Mouse (Mus musculus): ENCODE measurements at regions not wholly inside any gene's neighbourhood (a gene's known extent, or its start where the extent isn't known, plus 50 kb on each side); places are given as distances from the start of the nearest gene placed in this dataset.
A peak's percentile ranks its signal among the peaks of the same experiment; 100 is the strongest.

DNA sequence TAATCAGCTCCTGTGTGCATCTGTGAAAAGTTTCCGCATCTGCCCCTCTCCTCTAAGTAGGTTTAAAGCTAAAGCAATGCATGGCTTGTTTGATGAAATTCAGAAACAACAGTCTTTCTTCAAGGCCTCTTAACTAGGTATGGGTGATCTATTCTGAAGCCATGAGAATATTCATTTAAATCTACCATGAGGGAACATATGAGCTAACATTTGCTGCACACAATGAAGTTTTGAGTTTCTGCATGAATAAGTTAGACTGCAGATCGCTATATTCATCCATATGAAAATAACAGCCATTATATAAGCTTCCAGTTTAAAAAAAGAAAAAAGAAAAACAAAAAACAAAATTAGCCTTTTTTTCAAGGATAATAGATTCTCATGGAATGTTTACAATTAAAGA is 245.9 kb downstream of the Samd5 start:
- H3K4me3 ChIP-seq (ENCODE audit: low read depth, low read length): no peak overlapping the region
- no peaks in the 10 kb centered on the region for H3K4me1 ChIP-seq (ENCODE audit: control insufficient read depth, insufficient read depth, low read length)
- no peaks in the 10 kb centered on the region for H3K36me3 ChIP-seq (ENCODE audit: control insufficient read depth, insufficient read depth, low read length)
- ATAC-seq (ENCODE audit: low read depth): no peak
- H3K9me3 ChIP-seq (ENCODE audit: control insufficient read depth, low read length): no peaks in the 10 kb centered on the region
- H3K27ac ChIP-seq (ENCODE audit: low read depth, low read length): no peak overlapping the region
- 85% methylated on average over 2 of the region's 2 CpGs for WGBS
- no peaks in the 10 kb centered on the region for H3K27me3 ChIP-seq (ENCODE audit: control insufficient read depth, insufficient read depth, low read length)
- H3K9ac ChIP-seq (replicated peaks; ENCODE audit: low read depth, low read length): no peak overlapping the region
- no peak overlapping the region for H3K4me2 ChIP-seq (ENCODE audit: low read depth, low read length)

DNA sequence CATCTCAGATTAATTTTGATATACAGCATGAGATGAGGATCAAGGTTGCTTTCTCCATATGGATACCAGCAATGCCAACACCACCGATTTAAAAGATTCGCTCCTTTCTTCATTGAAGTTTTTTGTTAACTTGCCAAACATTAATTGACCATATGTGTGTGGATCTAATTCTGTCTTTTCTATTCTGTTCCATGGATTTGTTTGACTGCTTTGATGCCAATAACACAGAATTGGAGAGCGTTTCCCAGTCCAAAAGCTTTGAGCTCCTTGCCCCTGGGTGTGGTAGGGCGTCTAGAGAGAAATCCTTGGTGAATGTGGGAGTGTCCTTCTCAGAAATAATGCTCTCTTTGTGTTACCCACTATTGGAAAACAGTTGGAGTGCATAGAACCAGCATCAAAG is 254.3 kb downstream of the Samd5 start:
- no peaks in the 10 kb centered on the region for H3K36me3 ChIP-seq (ENCODE audit: control insufficient read depth, insufficient read depth, low read length)
- H3K27me3 ChIP-seq (ENCODE audit: control insufficient read depth, insufficient read depth, low read length): no peaks in the 10 kb centered on the region
- no peak overlapping the region for H3K27ac ChIP-seq (ENCODE audit: low read depth, low read length)
- H3K4me2 ChIP-seq (ENCODE audit: low read depth, low read length): no peak overlapping the region
- WGBS: 73% methylated on average over 4 of the region's 4 CpGs
- no peak overlapping the region for H3K4me3 ChIP-seq (ENCODE audit: low read depth, low read length)
- H3K4me1 ChIP-seq (ENCODE audit: control insufficient read depth, insufficient read depth, low read length): no peaks in the 10 kb centered on the region
- no peak overlapping the region for H3K9ac ChIP-seq (replicated peaks; ENCODE audit: low read depth, low read length)
- no peak for ATAC-seq (ENCODE audit: low read depth)
- H3K9me3 ChIP-seq (ENCODE audit: control insufficient read depth, low read length): no peaks in the 10 kb centered on the region

DNA sequence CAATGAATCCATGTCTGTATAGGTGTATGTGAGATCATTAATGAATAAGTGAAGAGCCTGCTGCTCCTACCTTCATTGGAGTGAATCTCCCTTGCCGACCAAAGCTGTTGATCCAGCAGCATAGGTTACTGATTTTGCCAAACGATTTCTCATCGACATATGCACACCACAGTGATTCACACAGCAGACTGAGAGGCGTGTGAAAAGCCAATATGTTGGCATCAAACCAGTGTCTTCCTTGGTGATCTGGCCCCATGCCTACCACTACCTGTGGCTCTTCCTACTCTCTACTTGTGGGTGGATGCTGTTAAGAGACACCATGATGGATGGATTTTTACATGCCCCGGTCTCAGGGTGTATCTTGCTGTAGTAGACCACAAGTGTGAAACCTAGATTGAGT is 258.3 kb downstream of the Samd5 start:
- Histone ChIP-seq H3K36me3 (ENCODE audit: control insufficient read depth, insufficient read depth, low read length) (no peaks in the 10 kb centered on the region), H3K9ac (replicated peaks; ENCODE audit: low read depth, low read length) (no peak overlapping the region), H3K4me2 (ENCODE audit: low read depth, low read length) (no peak overlapping the region), H3K4me3 (ENCODE audit: low read depth, low read length) (no peak overlapping the region), H3K27ac (ENCODE audit: low read depth, low read length) (no peak overlapping the region), H3K27me3 (ENCODE audit: control insufficient read depth, insufficient read depth, low read length) (no peaks in the 10 kb centered on the region), H3K4me1 (ENCODE audit: control insufficient read depth, insufficient read depth, low read length) (no peaks in the 10 kb centered on the region), H3K9me3 (ENCODE audit: control insufficient read depth, low read length) (no peaks in the 10 kb centered on the region)
- ATAC-seq (ENCODE audit: low read depth): no peak
- WGBS: 94% methylated on average over 5 of the region's 5 CpGs

GRCm38 (mm10) chr10:9406101-9406500 is 268.9 kb downstream of the Samd5 start:
- Histone ChIP-seq H3K36me3 (ENCODE audit: control insufficient read depth, insufficient read depth, low read length) (no peaks in the 10 kb centered on the region), H3K4me2 (ENCODE audit: low read depth, low read length) (no peak overlapping the region), H3K27me3 (ENCODE audit: control insufficient read depth, insufficient read depth, low read length) (no peaks in the 10 kb centered on the region), H3K9ac (replicated peaks; ENCODE audit: low read depth, low read length) (no peak overlapping the region), H3K4me3 (ENCODE audit: low read depth, low read length) (no peak overlapping the region), H3K9me3 (ENCODE audit: control insufficient read depth, low read length) (no peaks in the 10 kb centered on the region), H3K27ac (ENCODE audit: low read depth, low read length) (no peak overlapping the region), H3K4me1 (ENCODE audit: control insufficient read depth, insufficient read depth, low read length) (no peaks in the 10 kb centered on the region)
- peak; percentile 87 for ATAC-seq (ENCODE audit: low read depth)
- WGBS: 35% methylated on average over 4 of the region's 4 CpGs

- no peaks in the 10 kb centered on the region for H3K9me3 ChIP-seq (ENCODE audit: control insufficient read depth, low read length)
- no peak overlapping the region for H3K4me2 ChIP-seq (ENCODE audit: low read depth, low read length)
- H3K27me3 ChIP-seq (ENCODE audit: control insufficient read depth, insufficient read depth, low read length): no peaks in the 10 kb centered on the region
- no peaks in the 10 kb centered on the region for H3K4me1 ChIP-seq (ENCODE audit: control insufficient read depth, insufficient read depth, low read length)
- H3K27ac ChIP-seq (ENCODE audit: low read depth, low read length): no peak overlapping the region
- no peaks in the 10 kb centered on the region for H3K36me3 ChIP-seq (ENCODE audit: control insufficient read depth, insufficient read depth, low read length)
- no peak overlapping the region for H3K9ac ChIP-seq (replicated peaks; ENCODE audit: low read depth, low read length)
- 86% methylated on average over 2 of the region's 2 CpGs for WGBS
- peak; percentile 22; the same call in 1 of the 2 replicates for ATAC-seq (ENCODE audit: low read depth)
- H3K4me3 ChIP-seq (ENCODE audit: low read depth, low read length): no peak overlapping the region
These were observed 269.6 kb downstream of the Samd5 start for GRCm38 (mm10) chr10:9405417-9405816.

DNA sequence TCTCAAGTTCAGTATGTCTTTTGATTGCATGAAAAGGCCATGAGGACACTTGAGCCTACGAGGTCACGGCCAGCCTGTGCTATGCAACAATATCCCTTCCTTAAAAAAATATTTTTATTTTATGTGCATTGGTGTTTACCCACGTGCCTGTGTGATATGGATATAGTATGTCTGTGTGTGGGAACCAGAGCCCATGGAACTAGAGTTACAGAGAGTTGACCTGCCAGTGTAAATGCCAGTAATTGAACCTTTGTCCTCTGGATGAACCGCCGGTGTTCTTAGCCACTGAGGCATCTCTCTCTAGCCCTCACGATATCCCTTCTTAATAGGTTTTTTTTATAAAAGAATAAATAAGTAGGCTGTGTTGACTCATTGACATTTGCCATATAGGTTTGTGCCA is 270.0 kb downstream of the Samd5 start:
- WGBS: 88% methylated on average over 6 of the region's 6 CpGs
- Histone ChIP-seq H3K36me3 (ENCODE audit: control insufficient read depth, insufficient read depth, low read length) (no peaks in the 10 kb centered on the region), H3K4me3 (ENCODE audit: low read depth, low read length) (no peak overlapping the region), H3K9me3 (ENCODE audit: control insufficient read depth, low read length) (no peaks in the 10 kb centered on the region), H3K27me3 (ENCODE audit: control insufficient read depth, insufficient read depth, low read length) (no peaks in the 10 kb centered on the region), H3K4me2 (ENCODE audit: low read depth, low read length) (no peak overlapping the region), H3K4me1 (ENCODE audit: control insufficient read depth, insufficient read depth, low read length) (no peaks in the 10 kb centered on the region), H3K27ac (ENCODE audit: low read depth, low read length) (no peak overlapping the region), H3K9ac (replicated peaks; ENCODE audit: low read depth, low read length) (no peak overlapping the region)
- ATAC-seq (ENCODE audit: low read depth): no peak

DNA sequence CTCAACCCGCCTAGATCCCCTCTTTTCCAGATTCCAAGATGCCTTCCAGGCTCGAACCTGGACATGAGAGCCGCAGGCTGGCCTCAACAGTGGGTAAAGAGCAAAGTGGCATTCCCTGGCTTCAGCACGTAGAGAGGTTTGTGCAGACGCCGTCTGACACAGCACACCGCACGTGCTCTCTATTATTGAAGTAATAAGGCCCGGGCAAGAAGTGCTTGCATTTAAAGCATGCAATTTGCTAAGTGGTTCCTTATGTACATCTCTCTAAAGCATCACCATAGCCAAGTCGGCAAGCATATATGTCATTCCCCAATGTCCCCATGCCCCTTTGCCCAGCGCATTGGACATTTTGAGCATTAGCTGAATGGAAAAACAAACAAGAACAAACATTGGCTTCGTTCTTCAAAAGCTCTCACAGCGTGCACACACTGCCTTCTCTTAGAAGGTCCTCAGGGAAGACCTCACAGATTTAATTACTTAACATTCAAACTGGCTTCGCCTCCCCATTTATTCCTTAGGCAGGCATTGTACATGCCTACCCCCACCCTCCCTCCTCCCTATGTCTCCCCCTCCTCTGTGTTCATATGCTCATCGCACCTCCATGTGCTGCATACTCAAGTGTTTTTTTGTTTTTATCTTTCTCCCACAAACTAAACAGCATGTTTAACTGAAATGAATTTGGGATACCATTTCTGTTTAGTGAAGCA is 273.9 kb downstream of the Samd5 start:
- H3K4me2 ChIP-seq (ENCODE audit: low read depth, low read length): no peak overlapping the region
- H3K27me3 ChIP-seq (ENCODE audit: control insufficient read depth, insufficient read depth, low read length): no peaks in the 10 kb centered on the region
- H3K9ac ChIP-seq (replicated peaks; ENCODE audit: low read depth, low read length): no peak overlapping the region
- ATAC-seq (ENCODE audit: low read depth): peak; percentile 48; the same call in 1 of the 2 replicates
- H3K4me1 ChIP-seq (ENCODE audit: control insufficient read depth, insufficient read depth, low read length): no peaks in the 10 kb centered on the region
- no peaks in the 10 kb centered on the region for H3K9me3 ChIP-seq (ENCODE audit: control insufficient read depth, low read length)
- WGBS: 69% methylated on average over 15 of the region's 15 CpGs
- no peak overlapping the region for H3K4me3 ChIP-seq (ENCODE audit: low read depth, low read length)
- H3K36me3 ChIP-seq (ENCODE audit: control insufficient read depth, insufficient read depth, low read length): no peaks in the 10 kb centered on the region
- no peak overlapping the region for H3K27ac ChIP-seq (ENCODE audit: low read depth, low read length)

DNA sequence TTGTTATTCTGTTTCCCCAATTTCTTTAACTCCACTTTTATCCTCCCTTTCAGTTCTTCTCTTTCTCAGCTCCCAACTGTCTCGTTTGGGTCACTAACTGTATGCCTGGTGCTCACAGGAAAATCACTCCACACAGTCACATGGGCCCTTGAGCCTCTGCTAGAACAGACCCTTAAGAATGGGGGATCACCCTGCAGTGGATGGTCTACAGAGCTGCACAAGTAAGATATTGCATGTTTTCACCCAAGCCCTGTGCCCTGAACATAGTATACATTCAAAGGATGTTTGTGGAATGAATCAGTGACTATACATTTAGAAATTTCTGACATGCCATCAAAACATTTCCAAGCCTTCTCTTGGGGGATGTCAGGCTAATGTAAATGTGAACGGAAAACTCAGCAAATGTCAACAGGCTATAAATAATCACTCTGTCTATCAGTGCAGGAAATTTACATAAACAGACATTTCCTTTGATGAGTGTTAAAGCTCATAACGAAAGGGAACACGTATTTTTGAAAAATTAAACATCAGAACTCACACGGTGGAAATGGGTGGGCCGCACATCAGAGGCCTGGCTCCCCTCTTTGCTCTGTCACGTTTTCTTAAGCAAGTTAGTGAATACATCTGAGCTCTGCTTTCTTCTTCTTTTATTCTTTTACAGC is 297.4 kb downstream of the Samd5 start:
- no peak overlapping the region for H3K4me2 ChIP-seq (ENCODE audit: low read depth, low read length)
- no peak for ATAC-seq (ENCODE audit: low read depth)
- no peaks in the 10 kb centered on the region for H3K9me3 ChIP-seq (ENCODE audit: control insufficient read depth, low read length)
- WGBS: 69% methylated on average over 7 of the region's 7 CpGs
- H3K36me3 ChIP-seq (ENCODE audit: control insufficient read depth, insufficient read depth, low read length): no peaks in the 10 kb centered on the region
- no peaks in the 10 kb centered on the region for H3K27me3 ChIP-seq (ENCODE audit: control insufficient read depth, insufficient read depth, low read length)
- no peak overlapping the region for H3K9ac ChIP-seq (replicated peaks; ENCODE audit: low read depth, low read length)
- no peak overlapping the region for H3K27ac ChIP-seq (ENCODE audit: low read depth, low read length)
- H3K4me3 ChIP-seq (ENCODE audit: low read depth, low read length): no peak overlapping the region
- H3K4me1 ChIP-seq (ENCODE audit: control insufficient read depth, insufficient read depth, low read length): no peaks in the 10 kb centered on the region

DNA sequence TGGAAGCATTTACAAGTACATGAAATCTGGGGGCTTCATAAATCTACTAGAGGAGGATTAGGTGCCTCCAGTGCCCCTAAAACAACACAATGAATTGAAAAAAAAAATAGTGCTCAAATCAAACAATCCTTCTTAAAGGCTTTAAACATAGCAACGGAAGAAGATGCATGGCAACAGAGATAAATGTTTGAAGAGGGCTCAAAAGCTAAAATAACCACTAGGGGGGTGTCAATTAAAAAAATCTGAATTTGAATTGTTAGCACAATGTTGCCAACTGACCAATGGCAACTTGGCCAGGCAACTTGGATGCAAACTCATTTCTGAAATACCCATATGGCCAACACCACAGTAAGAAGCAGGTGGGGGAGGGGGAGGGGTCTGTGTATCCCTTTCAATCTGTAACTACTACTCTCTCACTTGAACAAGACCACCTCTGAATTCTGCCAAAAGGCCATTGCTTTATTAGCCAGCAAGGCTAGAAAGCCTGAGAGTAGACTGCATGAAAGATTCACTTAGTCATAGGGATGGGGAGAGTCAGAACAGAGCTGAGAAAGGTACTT is 312.6 kb downstream of the Samd5 start:
- Histone ChIP-seq H3K4me2 (ENCODE audit: low read depth, low read length) (no peak overlapping the region), H3K27me3 (ENCODE audit: control insufficient read depth, insufficient read depth, low read length) (no peaks in the 10 kb centered on the region), H3K9ac (replicated peaks; ENCODE audit: low read depth, low read length) (no peak overlapping the region), H3K27ac (ENCODE audit: low read depth, low read length) (no peak overlapping the region), H3K9me3 (ENCODE audit: control insufficient read depth, low read length) (no peaks in the 10 kb centered on the region), H3K4me3 (ENCODE audit: low read depth, low read length) (no peak overlapping the region), H3K36me3 (ENCODE audit: control insufficient read depth, insufficient read depth, low read length) (no peaks in the 10 kb centered on the region), H3K4me1 (ENCODE audit: control insufficient read depth, insufficient read depth, low read length) (no peaks in the 10 kb centered on the region)
- 79% methylated on average over 1 of the region's 1 CpGs for WGBS
- ATAC-seq (ENCODE audit: low read depth): no peak

Measured in neural tube, embryonic 14.5 days (tissue).